Mouse (Mus musculus): Measurements from ENCODE around the gene Gabbr2. TPM values are rescaled to one million over a fixed set of nuclear protein-coding genes. Genes with fewer than 3 reads are reported as not detected.

Gabbr2 gene
- polyA plus RNA-seq, 1 experiment, result 3.2 TPM

DNA sequence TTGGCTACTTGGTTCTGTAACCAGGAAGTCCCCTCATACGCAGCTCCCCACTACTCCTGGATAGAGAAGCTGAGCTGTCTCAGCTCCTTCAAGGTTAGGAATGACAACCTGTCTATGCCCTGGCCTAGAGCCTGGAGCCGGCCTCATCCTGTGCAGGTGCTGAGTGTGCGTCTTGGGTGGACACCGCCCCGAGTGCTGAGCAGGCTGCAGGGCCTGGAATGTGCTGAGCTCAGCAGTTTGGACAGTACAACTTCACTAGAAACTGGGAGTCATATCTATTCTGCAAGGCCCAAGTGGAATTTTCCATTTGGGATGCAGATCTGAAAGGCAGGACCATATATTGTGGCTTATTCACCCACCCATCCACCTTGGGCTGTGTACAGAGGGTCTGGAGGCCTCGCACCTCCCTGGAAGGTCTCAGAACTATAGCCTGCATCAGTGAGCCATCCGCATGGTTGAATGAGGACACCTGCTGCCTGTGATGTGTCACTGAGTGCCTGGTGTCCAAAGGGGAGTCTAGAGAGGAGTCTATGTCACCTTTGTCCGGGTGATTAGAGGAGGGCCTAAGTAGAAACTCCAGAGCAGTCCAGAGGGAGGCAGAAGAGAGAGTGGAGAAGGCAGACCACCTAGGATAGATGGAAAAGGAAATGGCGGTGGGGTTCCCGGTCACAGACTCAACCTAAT lies 165.7 kb downstream of the Gabbr2 start:
- H3K4me1 ChIP-seq (ENCODE audit: control insufficient read depth, insufficient read depth, low read length), result no peaks in the 10 kb centered on the region
- no peak overlapping the region for H3K4me3 ChIP-seq (ENCODE audit: control insufficient read depth, low read depth, low read length)
- no peak overlapping the region for H3K27ac ChIP-seq (ENCODE audit: control insufficient read depth, insufficient read depth, low read depth, low read length)
- no peaks in the 10 kb centered on the region for H3K27me3 ChIP-seq (ENCODE audit: control insufficient read depth, insufficient read depth, low read length)
- TF ChIP-seq CTCF (IDR thresholded peaks at IDR 0.05; ENCODE audit: control insufficient read depth, insufficient read depth, insufficient replicate concordance, low read depth, low read length), result no peak
- H3K36me3 ChIP-seq (ENCODE audit: control insufficient read depth, insufficient read depth, low read length), result no peaks in the 10 kb centered on the region

DNA sequence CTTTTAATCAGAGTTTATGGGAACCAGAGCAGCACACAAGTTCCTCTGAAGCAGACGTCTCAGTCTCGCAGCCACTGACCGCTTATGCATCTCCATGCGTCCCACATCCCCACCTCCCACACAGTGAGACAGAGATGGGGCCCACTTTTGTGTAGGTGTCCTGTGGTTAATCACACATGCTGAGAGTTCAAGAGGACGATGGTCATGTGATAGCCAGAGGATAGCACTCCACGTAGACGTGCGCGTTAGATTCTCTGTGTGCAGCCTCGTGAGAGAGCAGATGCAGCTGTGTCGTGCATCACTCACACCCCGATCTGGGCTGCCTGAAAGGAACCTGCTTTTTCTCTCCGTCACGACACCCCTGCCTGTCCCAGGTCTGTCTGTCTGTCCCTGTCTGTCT lies 167.9 kb downstream of the Gabbr2 start:
- no peaks in the 10 kb centered on the region for H3K27me3 ChIP-seq (ENCODE audit: control insufficient read depth, insufficient read depth, low read length)
- H3K4me3 ChIP-seq (ENCODE audit: control insufficient read depth, low read depth, low read length), result no peak overlapping the region
- H3K36me3 ChIP-seq (ENCODE audit: control insufficient read depth, insufficient read depth, low read length), result no peaks in the 10 kb centered on the region
- H3K27ac ChIP-seq (ENCODE audit: control insufficient read depth, insufficient read depth, low read depth, low read length), result no peak overlapping the region
- H3K4me1 ChIP-seq (ENCODE audit: control insufficient read depth, insufficient read depth, low read length), result no peaks in the 10 kb centered on the region
- TF ChIP-seq CTCF (IDR thresholded peaks at IDR 0.05; ENCODE audit: control insufficient read depth, insufficient read depth, insufficient replicate concordance, low read depth, low read length) (no peak), POLR2A (IDR thresholded peaks at IDR 0.05; ENCODE audit: control insufficient read depth, low read depth, low read length) (no peak)

DNA sequence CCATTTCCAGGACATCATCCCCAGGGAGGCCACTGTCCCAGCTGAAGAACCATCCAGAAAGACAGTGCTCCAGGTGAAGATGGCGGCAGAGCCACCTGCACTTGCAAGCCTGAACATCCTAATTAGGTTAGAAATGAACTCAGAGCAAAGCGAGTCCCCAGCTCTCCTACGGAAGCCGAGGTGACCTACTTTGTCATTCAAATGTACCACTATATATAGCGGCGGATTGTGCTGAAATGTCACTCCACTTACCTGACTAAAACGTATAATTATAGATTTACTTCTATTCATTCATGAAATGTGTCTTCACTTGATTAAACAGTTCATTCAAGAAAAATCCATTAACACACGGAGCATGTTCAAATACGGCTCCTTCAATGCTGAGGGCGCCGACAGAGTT lies 170.0 kb downstream of the Gabbr2 start:
- H3K27ac ChIP-seq (ENCODE audit: control insufficient read depth, insufficient read depth, low read depth, low read length), result no peak overlapping the region
- H3K36me3 ChIP-seq (ENCODE audit: control insufficient read depth, insufficient read depth, low read length), result no peaks in the 10 kb centered on the region

DNA sequence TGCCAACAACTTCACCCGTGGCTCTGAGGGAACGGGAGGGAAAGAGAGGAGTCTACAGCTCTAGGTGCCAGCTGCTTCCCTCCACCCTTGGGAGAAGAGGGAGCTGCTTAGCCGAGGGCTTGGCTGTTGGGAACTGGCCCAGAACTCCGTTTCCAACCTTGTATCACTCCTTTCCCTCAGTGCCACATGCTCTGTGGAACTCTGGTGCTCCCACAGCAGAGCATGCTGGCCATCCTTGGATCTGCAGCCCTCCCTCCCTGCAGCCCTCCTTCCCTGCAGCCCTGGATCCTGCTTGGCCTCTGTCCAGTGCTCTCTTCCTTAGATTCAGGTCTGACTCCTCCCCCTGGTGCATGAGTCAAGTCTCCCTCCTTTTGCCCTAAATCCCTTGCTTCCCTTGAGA lies 176.7 kb downstream of the Gabbr2 start:
- TF ChIP-seq POLR2A (IDR thresholded peaks at IDR 0.05; ENCODE audit: control insufficient read depth, low read depth, low read length) (no peak), CTCF (IDR thresholded peaks at IDR 0.05; ENCODE audit: control insufficient read depth, insufficient read depth, insufficient replicate concordance, low read depth, low read length) (no peak)
- Histone ChIP-seq H3K27ac (ENCODE audit: control insufficient read depth, insufficient read depth, low read depth, low read length) (no peak overlapping the region), H3K36me3 (ENCODE audit: control insufficient read depth, insufficient read depth, low read length) (no peaks in the 10 kb centered on the region), H3K4me1 (ENCODE audit: control insufficient read depth, insufficient read depth, low read length) (peaks cover 4% of the 10 kb centered on the region; the same call in 1 of the 2 replicates), H3K27me3 (ENCODE audit: control insufficient read depth, insufficient read depth, low read length) (no peaks in the 10 kb centered on the region), H3K4me3 (ENCODE audit: control insufficient read depth, low read depth, low read length) (no peak overlapping the region)

More for the DNA sequence above, 170.0 kb downstream of the Gabbr2 start:
- Histone ChIP-seq H3K4me1 (ENCODE audit: control insufficient read depth, insufficient read depth, low read length) (peaks cover 4% of the 10 kb centered on the region; the same call in 1 of the 2 replicates), H3K27me3 (ENCODE audit: control insufficient read depth, insufficient read depth, low read length) (no peaks in the 10 kb centered on the region), H3K4me3 (ENCODE audit: control insufficient read depth, low read depth, low read length) (no peak overlapping the region)
- TF ChIP-seq POLR2A (IDR thresholded peaks at IDR 0.05; ENCODE audit: control insufficient read depth, low read depth, low read length) (no peak), CTCF (IDR thresholded peaks at IDR 0.05; ENCODE audit: control insufficient read depth, insufficient read depth, insufficient replicate concordance, low read depth, low read length) (no peak)

DNA sequence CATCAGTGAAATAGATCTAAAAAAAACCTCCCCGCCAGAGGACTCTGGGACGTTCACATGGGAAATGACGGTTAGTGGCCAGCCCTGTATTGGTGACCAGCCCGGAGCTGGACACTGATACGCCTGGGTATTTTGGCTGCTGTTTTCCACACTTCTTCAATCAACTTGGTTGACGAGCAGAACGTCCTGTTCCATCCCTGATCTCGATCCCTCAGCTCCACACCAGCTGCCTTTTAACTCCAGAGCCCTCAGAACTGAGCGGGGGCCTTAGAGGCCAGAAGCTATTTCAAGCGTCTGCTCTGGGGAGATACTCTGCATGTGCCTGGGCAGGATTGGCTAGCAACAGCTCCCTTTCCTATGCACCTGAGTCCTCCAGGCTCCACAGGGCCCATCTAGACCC lies 177.4 kb downstream of the Gabbr2 start:
- H3K27ac ChIP-seq (ENCODE audit: control insufficient read depth, insufficient read depth, low read depth, low read length), result no peak overlapping the region
- H3K4me1 ChIP-seq (ENCODE audit: control insufficient read depth, insufficient read depth, low read length), result peaks cover 4% of the 10 kb centered on the region; the same call in 1 of the 2 replicates
- TF ChIP-seq POLR2A (IDR thresholded peaks at IDR 0.05; ENCODE audit: control insufficient read depth, low read depth, low read length), result no peak
- no peak for TF ChIP-seq CTCF (IDR thresholded peaks at IDR 0.05; ENCODE audit: control insufficient read depth, insufficient read depth, insufficient replicate concordance, low read depth, low read length)
- H3K36me3 ChIP-seq (ENCODE audit: control insufficient read depth, insufficient read depth, low read length), result no peaks in the 10 kb centered on the region
- H3K4me3 ChIP-seq (ENCODE audit: control insufficient read depth, low read depth, low read length), result no peak overlapping the region
- no peaks in the 10 kb centered on the region for H3K27me3 ChIP-seq (ENCODE audit: control insufficient read depth, insufficient read depth, low read length)

DNA sequence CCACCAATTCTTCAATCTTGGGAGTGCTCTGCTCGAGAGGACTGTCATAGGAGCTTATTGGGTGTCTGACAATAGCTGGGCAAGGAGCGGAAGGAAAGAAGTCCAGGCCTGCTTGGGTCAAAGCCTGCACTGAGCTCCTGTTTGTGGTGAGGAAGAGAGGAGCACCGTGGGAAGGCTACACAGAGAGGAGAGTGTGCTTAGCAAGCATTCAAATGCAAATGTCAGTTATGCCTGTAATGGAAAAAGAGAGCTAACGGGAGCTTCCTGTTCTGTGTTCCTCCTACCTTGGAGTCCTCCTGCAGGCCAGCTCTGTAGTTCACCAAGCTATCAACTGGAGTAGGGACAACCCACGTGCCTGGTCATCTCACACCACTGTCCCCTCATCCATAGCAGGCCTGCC lies 180.5 kb downstream of the Gabbr2 start:
- no peaks in the 10 kb centered on the region for H3K36me3 ChIP-seq (ENCODE audit: control insufficient read depth, insufficient read depth, low read length)
- H3K4me1 ChIP-seq (ENCODE audit: control insufficient read depth, insufficient read depth, low read length), result no peaks in the 10 kb centered on the region
- no peak overlapping the region for H3K27ac ChIP-seq (ENCODE audit: control insufficient read depth, insufficient read depth, low read depth, low read length)
- H3K27me3 ChIP-seq (ENCODE audit: control insufficient read depth, insufficient read depth, low read length), result no peaks in the 10 kb centered on the region
- H3K4me3 ChIP-seq (ENCODE audit: control insufficient read depth, low read depth, low read length), result no peak overlapping the region
- TF ChIP-seq POLR2A (IDR thresholded peaks at IDR 0.05; ENCODE audit: control insufficient read depth, low read depth, low read length), result no peak
- TF ChIP-seq CTCF (IDR thresholded peaks at IDR 0.05; ENCODE audit: control insufficient read depth, insufficient read depth, insufficient replicate concordance, low read depth, low read length), result no peak

DNA sequence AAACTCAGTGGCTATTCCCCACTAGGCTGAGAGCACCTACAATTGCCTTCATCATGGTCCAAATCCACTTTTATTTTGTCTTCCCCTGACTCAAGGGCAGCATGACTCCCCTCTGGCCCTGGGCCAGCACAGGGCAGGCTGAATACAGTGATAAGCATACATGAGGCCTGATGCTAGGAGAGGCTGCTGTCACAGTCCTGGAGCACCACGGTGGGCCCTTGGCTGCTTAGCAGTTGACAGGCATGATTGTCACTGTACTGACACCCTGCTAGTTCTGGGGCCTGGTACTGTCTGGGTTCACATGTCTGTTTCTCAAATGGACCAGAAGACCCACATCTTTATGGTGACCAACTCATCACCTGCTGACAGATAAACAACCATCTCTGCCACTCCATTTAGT lies 184.8 kb downstream of the Gabbr2 start:
- no peak overlapping the region for H3K27ac ChIP-seq (ENCODE audit: control insufficient read depth, insufficient read depth, low read depth, low read length)
- H3K27me3 ChIP-seq (ENCODE audit: control insufficient read depth, insufficient read depth, low read length), result no peaks in the 10 kb centered on the region
- no peak for TF ChIP-seq POLR2A (IDR thresholded peaks at IDR 0.05; ENCODE audit: control insufficient read depth, low read depth, low read length)
- TF ChIP-seq CTCF (IDR thresholded peaks at IDR 0.05; ENCODE audit: control insufficient read depth, insufficient read depth, insufficient replicate concordance, low read depth, low read length), result no peak
- no peak overlapping the region for H3K4me3 ChIP-seq (ENCODE audit: control insufficient read depth, low read depth, low read length)
- H3K4me1 ChIP-seq (ENCODE audit: control insufficient read depth, insufficient read depth, low read length), result no peaks in the 10 kb centered on the region
- no peaks in the 10 kb centered on the region for H3K36me3 ChIP-seq (ENCODE audit: control insufficient read depth, insufficient read depth, low read length)

Data from testis, adult 2 months (tissue).